Mouse (Mus musculus) retina, postnatal 7 days (tissue): Measurements from ENCODE around the gene Fam78b.

Experiments used
- DNase-seq: peaks from one replicate; pipeline ENCODE4 v3.0.0-alpha.2; 2012; ENCODE audit warnings: low read depth, low spot score

Fam78b gene

GRCm38 (mm10) chr1:167032046-167032648, 30.9 kb downstream of the Fam78b start:
- DNase-seq = no peak

- DNase-seq = no peak
Observed at GRCm38 (mm10) chr1:167034435-167034834, 33.2 kb downstream of the Fam78b start.

- no peak for DNase-seq
Observed at GRCm38 (mm10) chr1:167042558-167042957, 41.3 kb downstream of the Fam78b start.

GRCm38 (mm10) chr1:167046169-167046927, 45.1 kb downstream of the Fam78b start:
- DNase-seq = no peak

GRCm38 (mm10) chr1:167050859-167051258, 49.6 kb downstream of the Fam78b start:
- DNase-seq = no peak

- no peak for DNase-seq
Observed at GRCm38 (mm10) chr1:167054029-167054428, 52.8 kb downstream of the Fam78b start.

GRCm38 (mm10) chr1:167057543-167057942, 56.3 kb downstream of the Fam78b start:
- no peak for DNase-seq

- no peak for DNase-seq
Observed at GRCm38 (mm10) chr1:167059550-167060285, 58.5 kb downstream of the Fam78b start.

- no peak for DNase-seq
Observed at GRCm38 (mm10) chr1:167063971-167064370, 62.8 kb downstream of the Fam78b start.

GRCm38 (mm10) chr1:167065541-167065940, 64.3 kb downstream of the Fam78b start:
- DNase-seq = no peak

- no peak for DNase-seq
Observed at GRCm38 (mm10) chr1:167065986-167066385, 64.8 kb downstream of the Fam78b start.

GRCm38 (mm10) chr1:167066933-167067341, 65.7 kb downstream of the Fam78b start:
- DNase-seq = no peak

- DNase-seq = no peak
Observed at GRCm38 (mm10) chr1:167069741-167070140, 68.5 kb downstream of the Fam78b start.

- no peak for DNase-seq
Observed at GRCm38 (mm10) chr1:167070306-167070705, 69.1 kb downstream of the Fam78b start.

- no peak for DNase-seq
Observed at GRCm38 (mm10) chr1:167075726-167076125, 74.5 kb downstream of the Fam78b start.

- no peak for DNase-seq
Observed at GRCm38 (mm10) chr1:167079476-167079875, 78.3 kb downstream of the Fam78b start.

- no peak for DNase-seq
Observed at GRCm38 (mm10) chr1:167081946-167082345, 80.7 kb downstream of the Fam78b start.

GRCm38 (mm10) chr1:167082506-167083100, 81.4 kb downstream of the Fam78b start:
- no peak for DNase-seq

GRCm38 (mm10) chr1:167083181-167083580, 82.0 kb downstream of the Fam78b start:
- DNase-seq = no peak

GRCm38 (mm10) chr1:167084330-167084729, 83.1 kb downstream of the Fam78b start:
- DNase-seq = no peak

- no peak for DNase-seq
Observed at GRCm38 (mm10) chr1:167085461-167085860, 84.2 kb downstream of the Fam78b start.

GRCm38 (mm10) chr1:167090466-167090865, 89.2 kb downstream of the Fam78b start:
- no peak for DNase-seq
